Mouse (Mus musculus): Measurements from ENCODE around the gene Megf8.

DNA sequence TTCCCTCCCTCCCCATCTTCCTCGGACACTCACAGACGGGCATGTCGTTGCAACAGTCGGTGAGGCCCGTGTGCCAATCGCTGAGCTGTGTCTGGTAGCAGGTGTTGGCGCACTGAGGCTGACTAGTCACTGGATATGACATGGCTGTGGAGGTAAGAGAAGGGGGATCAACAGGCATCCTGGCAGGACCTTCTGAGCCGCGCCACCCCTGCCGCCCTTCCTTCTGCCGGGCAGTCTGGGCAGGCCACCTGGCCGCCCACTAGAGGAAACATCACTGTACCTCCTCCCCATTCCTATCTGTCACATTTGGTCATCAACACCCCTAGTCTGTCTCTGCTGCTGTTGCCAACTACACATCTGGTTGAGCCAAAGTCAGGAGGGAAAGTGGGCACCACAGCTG lies 51.4 kb downstream of the Megf8 start:
- TF ChIP-seq POLR2A (IDR thresholded peaks at IDR 0.05; ENCODE audit: extremely low read depth, insufficient read depth, low read length) (no peak), CTCF (IDR thresholded peaks at IDR 0.05; ENCODE audit: low read depth, low read length) (no peak)
